Mouse (Mus musculus): ENCODE measurements at regions not wholly inside any gene's neighbourhood (a gene's known extent, or its start where the extent isn't known, plus 50 kb on each side); places are given as distances from the start of the nearest gene placed in this dataset.

DNA sequence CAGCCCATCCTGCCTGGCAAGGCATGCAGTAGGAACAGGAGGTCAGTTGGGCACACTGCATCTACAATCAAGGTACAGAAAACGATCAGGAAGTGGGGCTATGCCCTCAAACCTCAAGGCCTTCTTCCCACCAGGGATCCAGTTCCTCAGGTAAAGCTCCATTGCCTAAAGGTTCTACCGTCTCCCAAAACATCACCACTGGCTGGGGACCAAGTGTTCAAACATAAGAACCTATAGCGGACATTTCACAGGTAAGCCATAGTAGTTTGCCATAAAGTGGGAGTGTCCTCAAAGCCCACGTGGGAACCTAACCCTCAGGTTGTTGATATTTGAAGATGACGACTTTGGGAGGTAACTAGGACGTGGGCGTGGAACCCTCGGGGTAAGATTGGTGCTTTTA, 72.3 kb upstream of the Map1b start:
- TF ChIP-seq CTCF (IDR thresholded peaks at IDR 0.05; ENCODE audit: insufficient read depth, low read depth, low read length) = no peak
- no peak for TF ChIP-seq POLR2A (IDR thresholded peaks at IDR 0.05; ENCODE audit: insufficient read depth, low read depth, low read length)

Data from olfactory bulb, adult 2 months (tissue).